Mouse (Mus musculus) heart, postnatal 0 days (tissue): ENCODE measurements around the gene Tbc1d1. TPM values are rescaled to one million over a fixed set of nuclear protein-coding genes. Genes with fewer than 3 reads are reported as not detected.

Experiments
- ATAC-seq: fragments of 200-750 bp; cut with Nextera tagmentation; 2 replicates; pipeline ENCODE4 v1.8.0; 2017; ENCODE audit warnings: low read depth, moderate number of reproducible peaks, moderate library complexity; ENCODE audit not compliant: insufficient read depth
- DNase-seq: peaks from one replicate; pipeline ENCODE4 v3.0.0-alpha.2; 2016; ENCODE audit warnings: low spot score
- H3K27ac ChIP-seq: fragments of 300-500 bp; sonication (generic); 2 replicates; pipeline ENCODE4 v1.5.1; 2014; ENCODE audit warnings: low read depth, mild to moderate bottlenecking
- H3K27me3 ChIP-seq: fragments of 300-500 bp; sonication (generic); 2 replicates; pipeline ENCODE4 v1.6.1; 2014; ENCODE audit warnings: low read length, mixed read lengths; ENCODE audit not compliant: control insufficient read depth, insufficient read depth
- H3K36me3 ChIP-seq: fragments of 300-500 bp; sonication (generic); replicated peaks from 2 replicates; pipeline ENCODE4 v1.6.1; 2014; ENCODE audit warnings: low read length, mixed read lengths; ENCODE audit not compliant: control insufficient read depth, insufficient read depth
- H3K4me1 ChIP-seq: fragments of 300-500 bp; sonication (generic); 2 replicates; pipeline ENCODE4 v1.6.1; 2014; ENCODE audit warnings: antibody characterized with exemption; ENCODE audit not compliant: control insufficient read depth, insufficient read depth
- H3K4me2 ChIP-seq: fragments of 300-500 bp; sonication (generic); 2 replicates; pipeline ENCODE4 v1.6.1; 2014; ENCODE audit warnings: low read depth, mild to moderate bottlenecking, low read length, moderate library complexity
- H3K4me3 ChIP-seq: fragments of 300-500 bp; sonication (generic); 2 replicates; pipeline ENCODE4 v1.5.1; 2014; ENCODE audit warnings: low read depth, low read length
- H3K9ac ChIP-seq: fragments of 300-500 bp; sonication (generic); replicated peaks from 2 replicates; pipeline ENCODE4 v1.6.1; 2014; ENCODE audit warnings: low read depth, low read length, mixed read lengths
- H3K9me3 ChIP-seq: fragments of 300-500 bp; sonication (generic); replicated peaks from 2 replicates; pipeline ENCODE4 v1.6.1; 2016; ENCODE audit warnings: low read length; ENCODE audit not compliant: control insufficient read depth
- CTCF ChIP-seq: IDR thresholded peaks from 2 replicates; pipeline ENCODE4 v1.5.1; 2016; ENCODE audit warnings: antibody characterized with exemption, control low read depth, low read depth
- EP300 ChIP-seq: IDR thresholded peaks from 2 replicates; pipeline ENCODE4 v1.6.1; 2016; ENCODE audit warnings: antibody characterized with exemption, low read depth
- WGBS: fragments of 180-500 bp; shearing (Covaris S2); extraction: QIAGEN DNeasy Blood & Tissue Kit; methylation state at CpG from one replicate; pipeline ENCODE4 v1.1.7; 2014; 5-methylcytosine and 5-hydroxymethylcytosine counted together
- polyA plus RNA-seq: library from polyadenylated mRNA; unstranded; fragments of >200 nt; fragmentation: Nextera tagmentation; extraction: Ambion mirVana; gene quantifications from 2 replicates; pipeline ENCODE4 v1.2.1, GENCODE M21; 2015
- total RNA-seq: library from RNA; depleted of rRNA; stranded (reverse); fragments of >200 nt; gene quantifications from 2 replicates; pipeline ENCODE4 v1.2.3, GENCODE M21; 2014; ENCODE audit warnings: low replicate concordance

Gene Tbc1d1
- total and polyA plus RNA-seq, 2 experiments from 2014 or later, result 22.4 to 55.4 TPM

- no peak overlapping the region for H3K27ac ChIP-seq
- H3K4me3 ChIP-seq, result no peak overlapping the region
- H3K4me1 ChIP-seq, result peaks cover 14% of the 10 kb centered on the region
- TF ChIP-seq EP300 (no peak), CTCF (no peak)
- WGBS, result 69% methylated on average over 10 of the region's 10 CpGs
- H3K4me2 ChIP-seq, result no peak overlapping the region
- H3K9me3 ChIP-seq, result no peaks in the 10 kb centered on the region
- ATAC-seq, result no peak
- no peaks in the 10 kb centered on the region for H3K27me3 ChIP-seq
- no peak for DNase-seq
- peaks cover 8% of the 10 kb centered on the region; the same call in 1 of the 2 replicates for H3K36me3 ChIP-seq
- H3K9ac ChIP-seq, result no peak overlapping the region
Observed at GRCm38 (mm10) chr5:64342138-64342537, 186.0 kb downstream of the Tbc1d1 start.

GRCm38 (mm10) chr5:64343972-64344700, 188.0 kb downstream of the Tbc1d1 start:
- H3K27ac ChIP-seq, result peak overlapping the region; percentile 46
- no peaks in the 10 kb centered on the region for H3K27me3 ChIP-seq
- H3K4me3 ChIP-seq, result no peak overlapping the region
- 36% methylated on average over 5 of the region's 5 CpGs for WGBS
- no peak overlapping the region for H3K9ac ChIP-seq
- DNase-seq, result no peak
- peaks cover 9% of the 10 kb centered on the region; the same call in 1 of the 2 replicates for H3K4me1 ChIP-seq
- H3K4me2 ChIP-seq, result no peak overlapping the region
- H3K9me3 ChIP-seq, result no peaks in the 10 kb centered on the region
- peak; percentile 72 for ATAC-seq
- peaks cover 18% of the 10 kb centered on the region; the same call in 1 of the 2 replicates for H3K36me3 ChIP-seq
- TF ChIP-seq EP300, result no peak
- TF ChIP-seq CTCF, result peak; percentile 47

- Histone ChIP-seq H3K4me2 (no peak overlapping the region), H3K9ac (no peak overlapping the region), H3K4me3 (no peak overlapping the region), H3K36me3 (peaks cover 29% of the 10 kb centered on the region), H3K4me1 (peaks cover 7% of the 10 kb centered on the region; the same call in 1 of the 2 replicates), H3K9me3 (no peaks in the 10 kb centered on the region), H3K27ac (no peak overlapping the region), H3K27me3 (no peaks in the 10 kb centered on the region)
- 88% methylated on average over 16 of the region's 16 CpGs for WGBS
- DNase-seq, result no peak
- ATAC-seq, result no peak
- TF ChIP-seq CTCF (no peak), EP300 (no peak)
Observed at GRCm38 (mm10) chr5:64345181-64345735, 189.2 kb downstream of the Tbc1d1 start.

- no peaks in the 10 kb centered on the region for H3K9me3 ChIP-seq
- DNase-seq, result no peak
- H3K27me3 ChIP-seq, result no peaks in the 10 kb centered on the region
- 75% methylated on average over 7 of the region's 7 CpGs for WGBS
- H3K4me2 ChIP-seq, result no peak overlapping the region
- no peak overlapping the region for H3K27ac ChIP-seq
- ATAC-seq, result no peak
- no peak for TF ChIP-seq EP300
- H3K4me3 ChIP-seq, result no peak overlapping the region
- peaks cover 34% of the 10 kb centered on the region for H3K36me3 ChIP-seq
- no peak overlapping the region for H3K9ac ChIP-seq
- H3K4me1 ChIP-seq, result peaks cover 6% of the 10 kb centered on the region; the same call in 1 of the 2 replicates
Observed at GRCm38 (mm10) chr5:64345761-64346160, 189.7 kb downstream of the Tbc1d1 start.

- no peak for ATAC-seq
- WGBS, result 73% methylated on average over 6 of the region's 6 CpGs
- no peak overlapping the region for H3K4me3 ChIP-seq
- DNase-seq, result no peak
- H3K4me1 ChIP-seq, result peaks cover 6% of the 10 kb centered on the region; the same call in 1 of the 2 replicates
- peak overlapping the region; percentile 13; the same call in 1 of the 2 replicates for H3K27ac ChIP-seq
- H3K9me3 ChIP-seq, result no peaks in the 10 kb centered on the region
- peaks cover 37% of the 10 kb centered on the region for H3K36me3 ChIP-seq
- H3K4me2 ChIP-seq, result no peak overlapping the region
- no peak overlapping the region for H3K9ac ChIP-seq
- TF ChIP-seq CTCF (no peak), EP300 (no peak)
- no peaks in the 10 kb centered on the region for H3K27me3 ChIP-seq
Observed at GRCm38 (mm10) chr5:64346343-64346885, 190.3 kb downstream of the Tbc1d1 start.
